Mouse (Mus musculus): ENCODE results near the gene Strn3. TPM values are rescaled to one million over a fixed set of nuclear protein-coding genes. Genes with fewer than 3 reads are reported as not detected.

Strn3 gene
- polyA plus RNA-seq, 1 experiment from 2014 or later: 57.7 TPM

DNA sequence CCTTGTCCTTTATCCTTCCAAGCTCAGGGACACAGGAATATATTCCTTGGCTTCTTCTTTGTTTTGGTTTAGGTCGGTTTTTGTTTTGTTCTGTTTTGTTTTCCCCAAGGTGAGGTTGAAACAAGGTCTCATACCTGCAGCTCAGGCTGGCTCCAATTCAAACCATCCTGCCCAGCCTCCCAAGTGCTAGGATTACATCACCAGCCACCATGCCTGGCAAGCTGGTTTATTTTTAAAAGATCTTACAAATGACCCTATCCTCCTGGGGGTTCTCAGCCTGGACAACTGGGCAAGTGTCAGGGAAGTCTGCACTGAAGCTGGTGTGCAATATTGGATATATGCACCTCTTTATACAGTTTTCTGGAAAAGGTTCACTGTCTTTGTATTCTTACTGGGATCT is 21.0 kb upstream of the Strn3 start:
- Histone ChIP-seq H3K27me3 (ENCODE audit: control insufficient read depth, insufficient read depth, low read length) (no peaks in the 10 kb centered on the region), H3K4me3 (ENCODE audit: low read depth, low read length) (no peak overlapping the region), H3K4me1 (ENCODE audit: control insufficient read depth, insufficient read depth, low read length) (no peaks in the 10 kb centered on the region), H3K9ac (ENCODE audit: low read length) (no peak overlapping the region), H3K27ac (ENCODE audit: low read depth, low read length) (no peak overlapping the region), H3K4me2 (ENCODE audit: low read depth) (no peak overlapping the region), H3K9me3 (ENCODE audit: control insufficient read depth, low read length) (no peaks in the 10 kb centered on the region), H3K36me3 (ENCODE audit: control insufficient read depth, insufficient read depth, low read length) (no peaks in the 10 kb centered on the region)
- 65% methylated on average over 1 of the region's 1 CpGs for WGBS
- ATAC-seq (ENCODE audit: insufficient read depth, low FRiP score, low TSS enrichment): no peak
- DNase-seq (ENCODE audit: low spot score): no peak

DNA sequence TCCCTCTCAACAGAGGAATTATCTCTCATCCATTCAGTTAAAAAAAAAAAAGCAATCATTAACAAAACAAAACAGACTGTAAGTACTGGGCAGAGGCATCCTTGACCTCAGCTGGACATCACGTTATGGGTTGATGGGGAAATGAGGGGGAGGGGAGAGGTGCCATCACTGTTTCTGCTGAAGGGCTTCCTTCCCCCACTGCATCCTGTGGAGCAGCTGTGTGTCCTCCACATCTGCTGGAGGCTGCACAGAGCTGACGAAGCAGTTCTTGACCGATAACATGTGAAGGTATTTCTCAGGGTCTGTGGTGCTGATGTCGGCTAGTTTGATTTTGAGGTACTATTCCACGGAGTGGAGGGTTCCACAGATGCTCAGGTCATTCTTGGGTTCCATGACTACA is 18.5 kb upstream of the Strn3 start:
- WGBS: 61% methylated on average over 5 of the region's 5 CpGs
- no peak for DNase-seq (ENCODE audit: low spot score)

DNA sequence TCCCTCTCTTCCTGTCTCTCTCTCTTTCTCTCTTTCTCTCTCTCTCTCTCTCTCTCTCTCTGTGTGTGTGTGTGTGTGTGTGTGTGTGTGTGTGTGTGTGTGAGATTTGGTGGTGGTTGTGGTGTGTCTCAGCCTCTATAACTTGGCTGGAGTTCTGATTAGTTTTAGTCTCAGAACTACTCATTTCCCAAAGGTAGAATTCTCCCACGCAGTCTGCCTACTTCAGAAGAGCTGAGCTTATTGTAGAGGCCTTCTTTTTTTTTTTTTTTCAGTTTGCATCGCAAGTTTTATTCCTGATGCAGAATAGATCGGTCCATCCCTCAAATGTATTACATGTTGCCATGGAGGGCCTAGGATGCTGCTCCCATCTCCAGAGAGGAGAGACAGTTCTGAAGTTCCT is 18.0 kb upstream of the Strn3 start:
- ATAC-seq (ENCODE audit: insufficient read depth, low FRiP score, low TSS enrichment): no peak
- no peaks in the 10 kb centered on the region for H3K27me3 ChIP-seq (ENCODE audit: control insufficient read depth, insufficient read depth, low read length)
- no peak overlapping the region for H3K4me3 ChIP-seq (ENCODE audit: low read depth, low read length)
- 76% methylated on average over 3 of the region's 3 CpGs for WGBS
- H3K4me2 ChIP-seq (ENCODE audit: low read depth): no peak overlapping the region
- no peak for DNase-seq (ENCODE audit: low spot score)
- H3K4me1 ChIP-seq (ENCODE audit: control insufficient read depth, insufficient read depth, low read length): no peaks in the 10 kb centered on the region
- H3K9ac ChIP-seq (ENCODE audit: low read length): no peak overlapping the region
- no peaks in the 10 kb centered on the region for H3K36me3 ChIP-seq (ENCODE audit: control insufficient read depth, insufficient read depth, low read length)
- no peaks in the 10 kb centered on the region for H3K9me3 ChIP-seq (ENCODE audit: control insufficient read depth, low read length)
- H3K27ac ChIP-seq (ENCODE audit: low read depth, low read length): no peak overlapping the region

More for the DNA sequence above, 18.5 kb upstream of the Strn3 start:
- ATAC-seq (ENCODE audit: insufficient read depth, low FRiP score, low TSS enrichment): no peak
- no peak overlapping the region for H3K27ac ChIP-seq (ENCODE audit: low read depth, low read length)
- H3K4me2 ChIP-seq (ENCODE audit: low read depth): no peak overlapping the region
- H3K27me3 ChIP-seq (ENCODE audit: control insufficient read depth, insufficient read depth, low read length): no peaks in the 10 kb centered on the region
- H3K4me3 ChIP-seq (ENCODE audit: low read depth, low read length): no peak overlapping the region
- H3K4me1 ChIP-seq (ENCODE audit: control insufficient read depth, insufficient read depth, low read length): no peaks in the 10 kb centered on the region
- H3K9ac ChIP-seq (ENCODE audit: low read length): no peak overlapping the region
- no peaks in the 10 kb centered on the region for H3K36me3 ChIP-seq (ENCODE audit: control insufficient read depth, insufficient read depth, low read length)
- no peaks in the 10 kb centered on the region for H3K9me3 ChIP-seq (ENCODE audit: control insufficient read depth, low read length)

DNA sequence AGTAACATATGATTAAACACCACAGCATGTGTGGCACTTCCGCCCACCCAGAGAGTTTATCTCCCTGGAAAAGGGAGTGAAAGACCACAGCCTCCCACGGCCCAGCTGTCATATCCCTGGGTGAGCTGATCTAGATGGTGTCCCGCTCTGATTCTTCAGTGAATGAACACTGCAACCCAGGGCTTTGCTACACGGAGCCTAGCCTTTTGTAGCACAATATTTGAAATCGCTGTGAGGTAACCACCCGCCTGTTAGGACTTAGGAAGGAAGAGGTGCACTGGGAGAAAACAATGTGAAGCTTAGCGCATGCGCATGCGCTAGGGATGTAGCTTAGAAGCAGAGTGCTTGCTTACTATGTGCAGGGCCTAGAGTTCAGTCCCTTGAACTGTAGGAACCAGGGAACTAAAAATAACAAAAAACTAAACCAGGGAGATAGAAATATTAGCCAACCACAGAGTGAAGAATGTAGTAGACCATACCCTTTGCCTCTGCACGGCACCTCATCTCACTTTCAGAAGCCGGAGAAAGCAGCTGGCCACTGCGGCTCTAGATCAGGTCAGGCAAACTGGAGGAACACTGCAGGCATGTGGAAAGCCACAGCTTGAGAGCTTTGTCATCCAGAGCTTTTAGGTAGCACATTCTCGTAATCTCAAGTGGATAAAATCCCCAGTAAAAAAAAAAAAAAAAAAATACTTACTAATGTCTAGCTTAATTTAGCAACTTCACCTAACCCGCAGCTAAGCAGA is 17.4 kb upstream of the Strn3 start:
- Histone ChIP-seq H3K9ac (ENCODE audit: low read length) (no peak overlapping the region), H3K4me1 (ENCODE audit: control insufficient read depth, insufficient read depth, low read length) (no peaks in the 10 kb centered on the region), H3K4me2 (ENCODE audit: low read depth) (no peak overlapping the region), H3K4me3 (ENCODE audit: low read depth, low read length) (no peak overlapping the region), H3K36me3 (ENCODE audit: control insufficient read depth, insufficient read depth, low read length) (no peaks in the 10 kb centered on the region), H3K9me3 (ENCODE audit: control insufficient read depth, low read length) (no peaks in the 10 kb centered on the region), H3K27me3 (ENCODE audit: control insufficient read depth, insufficient read depth, low read length) (no peaks in the 10 kb centered on the region), H3K27ac (ENCODE audit: low read depth, low read length) (no peak overlapping the region)
- ATAC-seq (ENCODE audit: insufficient read depth, low FRiP score, low TSS enrichment) (no peak), DNase-seq (ENCODE audit: low spot score) (no peak)
- 77% methylated on average over 14 of the region's 14 CpGs for WGBS

DNA sequence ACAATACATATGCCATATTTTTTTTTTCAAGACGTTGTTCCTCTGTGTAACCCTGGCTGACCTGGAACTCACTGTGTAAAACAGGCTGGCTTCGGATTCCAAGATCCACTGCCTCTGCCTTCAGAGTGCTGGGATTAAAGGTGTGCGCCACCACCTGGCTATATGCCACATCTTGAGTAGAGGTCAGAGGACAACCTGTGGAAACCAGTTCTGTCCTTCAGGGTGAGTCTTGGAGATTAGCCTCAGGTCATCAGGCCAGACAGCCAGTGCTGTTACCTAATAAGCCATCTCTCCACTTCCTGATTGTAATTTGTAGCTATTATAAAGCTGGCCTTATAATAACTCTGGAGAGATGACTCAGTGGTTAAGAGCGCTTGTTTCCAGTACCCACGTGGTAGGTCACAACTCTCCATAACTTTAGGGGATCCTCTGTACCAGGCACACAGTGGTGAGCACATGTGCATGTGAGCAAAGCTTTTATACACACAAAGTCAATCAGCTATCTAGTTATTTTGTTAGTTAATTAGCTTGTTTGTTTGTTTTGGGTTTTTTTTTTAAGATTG is 15.1 kb upstream of the Strn3 start:
- no peak overlapping the region for H3K27ac ChIP-seq (ENCODE audit: low read depth, low read length)
- ATAC-seq (ENCODE audit: insufficient read depth, low FRiP score, low TSS enrichment): no peak
- 87% methylated on average over 5 of the region's 5 CpGs for WGBS

DNA sequence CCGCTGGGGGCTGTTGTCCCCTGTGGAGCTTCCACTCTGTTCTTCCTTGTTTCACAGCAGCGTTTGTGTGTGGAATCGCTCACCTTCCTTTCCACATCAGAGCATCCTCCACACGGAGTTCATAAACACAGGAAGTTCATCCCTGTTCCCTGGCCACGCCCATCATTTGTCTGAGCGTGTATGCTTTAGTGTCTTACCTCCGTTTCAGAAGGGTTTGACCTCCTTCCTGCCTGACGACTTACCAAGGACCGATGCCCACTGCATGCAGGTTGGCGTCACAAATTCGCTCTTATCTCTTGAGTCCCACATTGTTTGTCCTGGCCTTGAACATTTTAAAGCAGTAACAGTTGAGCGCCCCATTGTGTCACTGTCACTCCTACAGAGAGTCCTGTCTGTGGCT is 14.1 kb upstream of the Strn3 start:
- no peak overlapping the region for H3K4me2 ChIP-seq (ENCODE audit: low read depth)
- 79% methylated on average over 12 of the region's 12 CpGs for WGBS
- no peak overlapping the region for H3K9ac ChIP-seq (ENCODE audit: low read length)
- H3K27ac ChIP-seq (ENCODE audit: low read depth, low read length): no peak overlapping the region
- H3K9me3 ChIP-seq (ENCODE audit: control insufficient read depth, low read length): no peaks in the 10 kb centered on the region
- no peak overlapping the region for H3K4me3 ChIP-seq (ENCODE audit: low read depth, low read length)
- ATAC-seq (ENCODE audit: insufficient read depth, low FRiP score, low TSS enrichment): no peak
- H3K27me3 ChIP-seq (ENCODE audit: control insufficient read depth, insufficient read depth, low read length): no peaks in the 10 kb centered on the region
- H3K36me3 ChIP-seq (ENCODE audit: control insufficient read depth, insufficient read depth, low read length): no peaks in the 10 kb centered on the region
- DNase-seq (ENCODE audit: low spot score): no peak
- peaks cover 5% of the 10 kb centered on the region; the same call in 1 of the 2 replicates for H3K4me1 ChIP-seq (ENCODE audit: control insufficient read depth, insufficient read depth, low read length)

More for the DNA sequence above, 15.1 kb upstream of the Strn3 start:
- no peak overlapping the region for H3K9ac ChIP-seq (ENCODE audit: low read length)
- no peaks in the 10 kb centered on the region for H3K36me3 ChIP-seq (ENCODE audit: control insufficient read depth, insufficient read depth, low read length)
- DNase-seq (ENCODE audit: low spot score): no peak
- no peak overlapping the region for H3K4me3 ChIP-seq (ENCODE audit: low read depth, low read length)
- no peak overlapping the region for H3K4me2 ChIP-seq (ENCODE audit: low read depth)
- no peaks in the 10 kb centered on the region for H3K27me3 ChIP-seq (ENCODE audit: control insufficient read depth, insufficient read depth, low read length)
- no peaks in the 10 kb centered on the region for H3K9me3 ChIP-seq (ENCODE audit: control insufficient read depth, low read length)
- H3K4me1 ChIP-seq (ENCODE audit: control insufficient read depth, insufficient read depth, low read length): peaks cover 5% of the 10 kb centered on the region; the same call in 1 of the 2 replicates

DNA sequence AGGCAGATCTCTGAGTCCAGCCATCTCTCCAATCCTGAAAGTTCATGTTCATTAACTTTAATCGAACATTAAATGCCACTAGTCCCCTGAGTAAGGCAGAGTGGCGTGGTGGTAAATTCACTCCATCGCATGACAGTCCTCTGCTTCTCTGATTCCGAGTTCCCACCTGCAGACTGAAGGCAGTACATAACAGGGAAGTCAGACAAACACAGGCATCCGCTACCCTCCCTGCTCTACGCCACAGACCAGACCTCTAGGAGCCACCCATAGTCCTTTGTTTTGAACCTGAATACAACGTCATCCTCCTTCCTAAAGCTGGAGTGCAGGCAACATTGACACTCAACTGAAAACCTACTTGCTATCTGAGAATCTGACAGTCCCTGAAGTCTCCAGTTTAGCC is 12.9 kb upstream of the Strn3 start:
- ATAC-seq (ENCODE audit: insufficient read depth, low FRiP score, low TSS enrichment): no peak
- H3K4me2 ChIP-seq (ENCODE audit: low read depth): no peak overlapping the region
- no peak overlapping the region for H3K9ac ChIP-seq (ENCODE audit: low read length)
- H3K36me3 ChIP-seq (ENCODE audit: control insufficient read depth, insufficient read depth, low read length): no peaks in the 10 kb centered on the region
- no peaks in the 10 kb centered on the region for H3K27me3 ChIP-seq (ENCODE audit: control insufficient read depth, insufficient read depth, low read length)
- no peak overlapping the region for H3K4me3 ChIP-seq (ENCODE audit: low read depth, low read length)
- WGBS: 74% methylated on average over 7 of the region's 7 CpGs
- H3K9me3 ChIP-seq (ENCODE audit: control insufficient read depth, low read length): no peaks in the 10 kb centered on the region
- no peak for DNase-seq (ENCODE audit: low spot score)
- peaks cover 5% of the 10 kb centered on the region; the same call in 1 of the 2 replicates for H3K4me1 ChIP-seq (ENCODE audit: control insufficient read depth, insufficient read depth, low read length)
- no peak overlapping the region for H3K27ac ChIP-seq (ENCODE audit: low read depth, low read length)

DNA sequence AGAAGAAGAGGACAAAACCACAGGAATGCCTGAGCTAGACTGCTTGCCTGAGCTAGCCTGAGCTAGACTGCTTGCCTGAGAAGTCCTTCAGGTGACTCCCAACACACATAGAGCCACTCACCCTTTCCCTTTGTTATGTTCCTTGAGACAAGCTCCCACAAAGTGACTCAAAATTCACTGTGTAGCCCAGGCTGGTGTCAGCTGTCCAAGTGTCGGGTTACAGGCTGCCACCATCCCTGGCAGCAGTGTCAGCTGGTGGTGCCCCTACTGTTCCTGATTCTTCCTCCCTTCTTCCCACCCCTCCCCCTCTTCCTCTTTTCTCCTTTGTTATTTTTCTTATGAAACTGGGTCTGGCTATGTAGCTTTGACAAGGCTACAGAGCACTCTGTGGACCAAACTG is 12.2 kb upstream of the Strn3 start:
- WGBS: 14% methylated on average over 1 of the region's 1 CpGs
- no peak overlapping the region for H3K4me2 ChIP-seq (ENCODE audit: low read depth)
- H3K4me1 ChIP-seq (ENCODE audit: control insufficient read depth, insufficient read depth, low read length): peaks cover 5% of the 10 kb centered on the region; the same call in 1 of the 2 replicates
- ATAC-seq (ENCODE audit: insufficient read depth, low FRiP score, low TSS enrichment): no peak; the same call in 1 of the 2 replicates
- H3K4me3 ChIP-seq (ENCODE audit: low read depth, low read length): no peak overlapping the region
- H3K9me3 ChIP-seq (ENCODE audit: control insufficient read depth, low read length): no peaks in the 10 kb centered on the region
- H3K9ac ChIP-seq (ENCODE audit: low read length): no peak overlapping the region
- DNase-seq (ENCODE audit: low spot score): peak; percentile 23
- no peaks in the 10 kb centered on the region for H3K36me3 ChIP-seq (ENCODE audit: control insufficient read depth, insufficient read depth, low read length)
- H3K27ac ChIP-seq (ENCODE audit: low read depth, low read length): no peak overlapping the region
- no peaks in the 10 kb centered on the region for H3K27me3 ChIP-seq (ENCODE audit: control insufficient read depth, insufficient read depth, low read length)

DNA sequence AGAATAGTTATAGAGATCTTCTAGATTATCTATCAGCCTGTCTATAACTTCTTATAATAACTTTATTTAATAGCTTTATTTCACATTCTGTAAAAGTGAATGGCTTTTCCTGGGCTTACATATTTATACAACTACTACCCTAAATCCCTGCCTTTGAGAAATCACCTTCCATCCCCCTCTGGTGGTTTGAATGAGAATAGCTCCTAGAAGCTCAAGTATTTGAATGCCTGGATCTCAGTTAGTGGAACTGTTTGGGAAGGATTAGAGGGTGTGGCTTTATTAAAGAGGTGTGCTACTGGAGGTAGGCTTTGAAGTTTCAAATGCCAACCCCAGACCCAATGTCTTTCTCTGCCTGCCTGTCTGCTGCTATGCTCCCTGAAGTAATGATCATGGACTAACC is 10.0 kb upstream of the Strn3 start:
- Histone ChIP-seq H3K36me3 (ENCODE audit: control insufficient read depth, insufficient read depth, low read length) (no peaks in the 10 kb centered on the region), H3K4me1 (ENCODE audit: control insufficient read depth, insufficient read depth, low read length) (peaks cover 5% of the 10 kb centered on the region; the same call in 1 of the 2 replicates), H3K4me2 (ENCODE audit: low read depth) (no peak overlapping the region), H3K27me3 (ENCODE audit: control insufficient read depth, insufficient read depth, low read length) (no peaks in the 10 kb centered on the region), H3K9ac (ENCODE audit: low read length) (no peak overlapping the region), H3K27ac (ENCODE audit: low read depth, low read length) (no peak overlapping the region), H3K9me3 (ENCODE audit: control insufficient read depth, low read length) (no peaks in the 10 kb centered on the region), H3K4me3 (ENCODE audit: low read depth, low read length) (no peak overlapping the region)
- ATAC-seq (ENCODE audit: insufficient read depth, low FRiP score, low TSS enrichment) (no peak), DNase-seq (ENCODE audit: low spot score) (no peak)

All from neural tube, embryonic 11.5 days (tissue).